Mouse (Mus musculus) small intestine, adult 2 months (tissue): ENCODE measurements around the gene Gabpb1.

Experiments
- CTCF ChIP-seq: fragments of 200-500 bp; IDR thresholded peaks from 2 replicates; pipeline ENCODE4 v1.5.1; 2012; ENCODE audit warnings: low read depth, mild to moderate bottlenecking, control low read depth, inconsistent platforms, low read length, moderate library complexity, mixed read lengths; ENCODE audit not compliant: insufficient replicate concordance, insufficient read length; ENCODE audit errors: extremely low read depth
- POLR2A ChIP-seq: fragments of 200-500 bp; IDR thresholded peaks from 2 replicates; pipeline ENCODE4 v1.6.1; 2012; ENCODE audit warnings: low read depth, mild to moderate bottlenecking, control low read depth, inconsistent platforms, low read length, moderate library complexity

DNA sequence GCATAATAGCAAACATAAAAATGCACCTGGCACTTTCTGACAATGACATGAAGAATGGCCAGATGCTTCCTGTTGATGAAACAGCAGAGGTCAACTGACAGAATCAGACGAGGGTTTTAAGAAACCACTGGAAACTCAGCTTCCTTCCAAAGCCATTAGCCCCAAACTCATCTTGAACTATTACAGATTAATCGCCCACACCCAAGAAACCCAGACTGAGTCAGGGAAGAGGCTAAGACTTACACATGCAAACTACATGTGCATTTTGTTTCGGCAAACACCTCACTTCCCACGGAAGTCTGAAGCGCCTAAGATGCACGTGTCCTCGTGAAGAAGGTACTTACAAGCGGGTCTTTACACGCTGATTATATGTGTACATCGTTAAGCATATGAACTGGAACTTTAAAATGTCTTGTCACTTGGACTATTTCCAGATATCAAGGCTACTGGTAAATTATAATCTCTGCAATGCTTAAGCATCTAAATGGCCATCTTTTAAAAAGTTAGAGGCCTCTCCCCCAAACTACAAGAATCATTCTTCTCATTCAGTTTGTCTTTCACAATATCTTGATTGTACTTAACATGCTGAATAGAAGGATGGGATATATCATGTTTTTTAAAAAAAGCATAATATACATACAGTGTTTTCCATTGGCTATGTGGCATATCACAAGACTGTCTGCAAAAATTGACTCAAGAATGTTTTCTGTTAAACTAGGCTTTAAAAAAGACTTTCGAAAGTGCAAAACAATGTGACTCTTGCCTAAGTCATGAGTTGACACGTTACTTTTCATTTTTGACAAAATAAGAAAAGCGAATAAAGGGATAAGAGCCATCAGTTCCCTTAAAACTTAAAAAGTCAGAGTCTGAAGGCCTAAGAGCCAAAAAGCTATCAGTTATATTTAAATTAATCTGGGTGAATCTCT, 2.6 kb downstream of the Gabpb1 start:
- TF ChIP-seq CTCF (no peak), POLR2A (no peak)
